Mouse (Mus musculus) ES-E14 (cell line): Measurements from ENCODE around the gene Pced1a.

Experiments
- MAFK ChIP-seq: IDR thresholded peaks from 2 replicates; pipeline ENCODE4 v1.6.1; 2014; ENCODE audit warnings: mild to moderate bottlenecking, low read depth, low read length, inconsistent platforms; ENCODE audit not compliant: insufficient read depth
- ZNF384 ChIP-seq: IDR thresholded peaks from 2 replicates; pipeline ENCODE4 v1.6.1; 2012; ENCODE audit warnings: low read depth, low read length, inconsistent platforms

- TF ChIP-seq ZNF384 (no peak), MAFK (no peak)
Measured at GRCm38 (mm10) chr2:130450434-130450796, 25.9 kb upstream of the Pced1a start.
